Mouse (Mus musculus) left cerebral cortex, postnatal 25 days (tissue): ENCODE measurements at regions not wholly inside any gene's neighbourhood (a gene's known extent, or its start where the extent isn't known, plus 50 kb on each side); places are given as distances from the start of the nearest gene placed in this dataset.
"Not testable (repeated sequence)": the region's sequence is repeated elsewhere in the genome, so short reads cannot be mapped to it uniquely, and the experiment has no call there.

Source experiments
- DNase-seq, 2 experiments: peaks; one replicate each; pipeline ENCODE4 v3.0.0; 2022; ENCODE audit warnings: low spot score in 2 of 2, mixed read lengths in 1 of 2
- intact Hi-C: fragments of 180-260 bp; cut with DNase I; formaldehyde crosslinking; loops from one replicate; pipeline ENCODE4 v1.15.1; 2025

GRCm38 (mm10) chr11:91204416-91204815 is 372.9 kb downstream of the Kif2b start:
- intact Hi-C loops = no loop called here
- DNase-seq = no peak

- intact Hi-C loops = no loop called here
- no peak for DNase-seq
Measured at GRCm38 (mm10) chr11:91196841-91197240, 380.5 kb downstream of the Kif2b start.

GRCm38 (mm10) chr11:91196351-91196750 is 381.0 kb downstream of the Kif2b start:
- DNase-seq = no peak
- intact Hi-C loops = no loop called here

- intact Hi-C loops = not testable (repeated sequence)
- DNase-seq = peak in 1 of 2 experiments; percentile 5
Measured at GRCm38 (mm10) chr11:91167336-91167735, 410.0 kb downstream of the Kif2b start.

GRCm38 (mm10) chr11:91133753-91134270 is 443.5 kb downstream of the Kif2b start:
- no peak for DNase-seq
- intact Hi-C loops = no loop called here

- intact Hi-C loops = no loop called here
- DNase-seq = peak in 1 of 2 experiments; percentile 1
Measured at GRCm38 (mm10) chr11:91132771-91133380, 444.5 kb downstream of the Kif2b start.

- intact Hi-C loops = no loop called here
- DNase-seq = no peak
Measured at GRCm38 (mm10) chr11:91131960-91132359, 443.8 kb upstream of the Tom1l1 start.

GRCm38 (mm10) chr11:91098186-91098585 is 410.0 kb upstream of the Tom1l1 start:
- intact Hi-C loops = no loop called here
- DNase-seq = peak in 1 of 2 experiments; percentile 1

GRCm38 (mm10) chr11:91097552-91097951 is 409.4 kb upstream of the Tom1l1 start:
- DNase-seq = no peak
- intact Hi-C loops = no loop called here

- intact Hi-C loops = no loop called here
Measured at GRCm38 (mm10) chr11:91096000-91096652, 408.0 kb upstream of the Tom1l1 start.

GRCm38 (mm10) chr11:91065365-91065764 is 377.2 kb upstream of the Tom1l1 start:
- no peak for DNase-seq
- intact Hi-C loops = no loop called here

More at GRCm38 (mm10) chr11:91096000-91096652, 408.0 kb upstream of the Tom1l1 start:
- no peak for DNase-seq

GRCm38 (mm10) chr11:91056966-91057597 is 368.9 kb upstream of the Tom1l1 start:
- no peak for DNase-seq
- intact Hi-C loops = no loop called here

- DNase-seq = no peak
- intact Hi-C loops = no loop called here
Measured at GRCm38 (mm10) chr11:91053321-91053720, 365.2 kb upstream of the Tom1l1 start.

- peak in 1 of 2 experiments; percentile 3 for DNase-seq
- intact Hi-C loops = no loop called here
Measured at GRCm38 (mm10) chr11:91051646-91052045, 363.5 kb upstream of the Tom1l1 start.

GRCm38 (mm10) chr11:91041486-91041885 is 353.3 kb upstream of the Tom1l1 start:
- intact Hi-C loops = no loop called here
- DNase-seq = no peak
